Mouse (Mus musculus) forelimb bud, embryonic 11.5 days (tissue): ENCODE data around the gene Oxld1.
"Not testable (repeated sequence)": the region's sequence is repeated elsewhere in the genome, so short reads cannot be mapped to it uniquely, and the experiment has no call there.

Experiments used
- DNase-seq: peaks from one replicate; pipeline ENCODE4 v3.0.0-alpha.2; 2012; ENCODE audit warnings: low read depth, low spot score

The Oxld1 gene

DNA sequence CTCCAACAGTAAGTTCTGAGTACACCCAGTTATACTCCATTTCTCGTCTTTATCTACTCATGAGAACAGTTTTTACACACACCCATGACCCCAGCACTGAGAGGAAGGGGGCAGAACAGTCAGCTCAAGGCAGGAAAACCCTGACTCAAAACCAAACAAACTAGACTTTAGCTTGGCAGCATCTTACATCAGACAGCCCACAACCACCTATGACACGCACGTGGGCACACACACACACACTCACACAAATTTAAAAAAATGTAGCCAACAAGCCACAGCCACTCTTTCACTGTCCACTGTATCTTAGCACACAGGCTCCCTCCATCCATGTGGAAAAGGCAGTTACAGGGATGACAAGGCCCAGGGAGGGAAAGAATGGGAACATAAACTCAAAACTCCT, 31.1 kb downstream of the Oxld1 start:
- DNase-seq, result no peak

GRCm38 (mm10) chr11:120423569-120424295, 34.1 kb downstream of the Oxld1 start:
- DNase-seq, result peak; percentile 83

DNA sequence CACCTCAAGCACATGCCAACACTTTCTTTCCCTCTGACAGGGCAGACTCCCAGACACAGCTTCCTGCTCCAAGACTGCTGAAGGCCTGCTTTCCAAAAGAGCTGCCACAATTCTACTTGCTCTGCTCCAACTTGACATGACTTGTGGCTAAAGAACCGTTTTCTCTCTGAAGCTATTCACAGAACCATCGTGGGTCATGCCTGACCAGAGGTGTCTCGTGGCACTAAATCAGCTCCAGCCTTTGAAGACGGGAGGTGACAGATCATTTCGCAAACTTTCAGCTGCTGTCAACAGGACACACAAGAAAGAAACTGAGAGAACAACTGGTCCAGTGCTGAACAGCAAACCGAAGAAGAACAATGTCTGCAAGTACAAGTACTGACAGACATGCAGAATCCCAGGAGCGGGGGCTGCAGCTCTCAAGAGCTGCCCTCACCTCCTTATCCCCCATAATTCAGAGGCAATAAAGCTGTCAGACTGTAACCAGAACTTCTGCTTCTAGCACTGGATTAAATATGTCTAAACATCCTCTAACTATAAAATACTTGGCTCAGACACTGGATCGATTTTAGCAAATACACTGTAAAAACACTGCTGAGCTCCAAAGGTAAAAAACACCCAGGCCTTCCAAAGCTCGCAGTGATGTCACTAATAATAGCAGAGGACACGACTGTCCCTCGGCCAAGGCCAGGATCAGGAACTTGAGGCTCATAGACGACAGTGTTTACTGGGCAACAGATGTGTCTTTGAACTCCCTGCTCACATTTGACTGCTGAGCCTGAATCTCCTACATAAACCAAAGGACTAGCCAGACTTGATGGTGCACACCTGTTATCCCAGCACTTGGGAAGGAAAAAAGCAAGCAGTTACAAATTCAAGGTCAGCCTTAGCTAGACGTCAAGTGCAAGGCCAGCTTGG, 35.0 kb downstream of the Oxld1 start:
- DNase-seq, result no peak

DNA sequence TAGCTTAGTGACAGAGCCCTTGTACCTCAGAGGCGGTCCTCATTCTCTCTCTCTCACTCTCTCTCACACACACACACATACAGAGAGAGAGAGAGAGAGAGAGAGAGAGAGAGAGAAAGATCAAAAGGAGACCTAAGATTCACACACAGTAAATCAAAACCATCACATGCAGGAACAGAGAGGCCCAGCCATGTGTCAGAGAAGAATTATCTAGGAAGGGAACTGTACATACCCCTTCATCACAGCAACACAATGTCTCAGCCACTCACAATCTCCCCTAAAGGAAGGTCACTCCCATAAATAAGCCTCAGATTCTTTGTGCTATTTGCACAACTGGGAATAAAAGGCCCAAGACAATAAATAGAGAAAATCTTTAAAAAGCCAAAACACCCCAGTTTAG, 39.3 kb downstream of the Oxld1 start:
- no peak for DNase-seq

DNA sequence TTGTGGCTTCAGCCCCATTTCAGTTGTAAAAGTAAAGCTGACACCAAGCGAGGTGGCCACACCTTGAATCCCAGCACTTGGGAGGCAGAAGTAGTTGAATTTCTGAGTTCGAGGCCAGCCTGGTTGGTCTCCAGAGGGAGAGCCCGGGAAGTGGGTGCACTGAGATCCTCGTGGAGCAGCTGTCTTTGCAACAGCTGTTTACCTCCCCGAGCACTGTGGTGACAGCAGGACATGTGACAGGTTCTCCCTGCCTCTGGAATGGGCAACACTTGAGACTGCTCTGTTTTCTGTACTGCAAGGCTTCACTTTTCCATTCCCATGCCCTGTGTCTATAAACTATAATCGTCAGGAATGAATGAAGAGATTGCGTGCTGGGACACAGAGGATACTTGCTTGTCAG, 40.0 kb downstream of the Oxld1 start:
- no peak for DNase-seq

GRCm38 (mm10) chr11:120413621-120414020, 44.2 kb downstream of the Oxld1 start:
- DNase-seq, result not testable (repeated sequence)
